Mouse (Mus musculus): ENCODE data around the gene Npm1. TPM values are rescaled to one million over a fixed set of nuclear protein-coding genes. Genes with fewer than 3 reads are reported as not detected.

The Npm1 gene
- total and polyA plus RNA-seq, 3 experiments, result 458 to 3,846 (median 2,862) TPM

DNA sequence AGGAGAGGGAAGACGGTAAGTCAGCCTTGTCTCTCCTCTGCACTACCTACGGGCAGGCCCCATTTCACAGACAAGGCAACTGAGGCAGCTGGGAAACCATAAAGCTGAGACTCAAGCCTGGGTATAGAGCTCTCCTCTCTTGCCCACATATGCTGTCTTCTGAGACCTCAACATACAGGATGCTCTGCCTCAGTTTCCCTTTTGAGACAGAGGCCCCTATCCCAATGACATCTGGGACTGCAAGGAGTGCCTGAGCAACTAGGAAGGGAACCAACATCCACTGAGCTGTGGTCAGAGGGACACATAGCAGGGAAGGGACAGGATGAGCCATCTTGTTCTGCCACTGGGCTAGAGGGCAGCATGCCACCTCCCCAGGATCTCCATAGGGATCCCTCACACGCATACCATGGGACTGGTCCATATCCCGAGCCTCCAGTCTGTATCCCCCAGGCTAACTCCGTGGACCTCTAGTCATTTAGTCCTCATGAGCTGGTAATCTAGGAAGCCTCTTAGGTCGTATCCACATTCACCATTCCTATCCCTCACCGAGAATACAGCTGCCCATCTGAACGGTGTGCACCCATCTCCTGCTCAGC, 28.5 kb downstream of the Npm1 start:
- no peak overlapping the region for H3K4me3 ChIP-seq (ENCODE audit: low read depth, low read length)
- no peaks in the 10 kb centered on the region for H3K4me1 ChIP-seq (ENCODE audit: insufficient read depth, low read depth, low read length)
- TF ChIP-seq GATA1 (IDR thresholded peaks at IDR 0.05; ENCODE audit: borderline replicate concordance, low read length) (no peak), TAL1 (conservative IDR thresholded peaks at IDR 0.05; ENCODE audit: low read depth, low read length) (no peak), CTCF (IDR thresholded peaks at IDR 0.05; ENCODE audit: low read depth, low read length) (no peak), GATA2 (IDR thresholded peaks at IDR 0.05; ENCODE audit: borderline replicate concordance, low read depth, low read length) (no peak), POLR2AphosphoS5 (IDR thresholded peaks at IDR 0.05; ENCODE audit: insufficient replicate concordance, low read depth, low read length) (no peak)
- H3K36me3 ChIP-seq (replicated peaks), result no peaks in the 10 kb centered on the region
- peaks cover 33% of the 10 kb centered on the region for H3K27me3 ChIP-seq (ENCODE audit: insufficient read depth, low read length)
- no peaks in the 10 kb centered on the region for H3K9me3 ChIP-seq (replicated peaks)
- DNase-seq (ENCODE audit: low spot score) (no peak), ATAC-seq (ENCODE audit: extremely low read depth, insufficient number of reproducible peaks, low FRiP score, poor library complexity, severe bottlenecking) (no peak)

DNA sequence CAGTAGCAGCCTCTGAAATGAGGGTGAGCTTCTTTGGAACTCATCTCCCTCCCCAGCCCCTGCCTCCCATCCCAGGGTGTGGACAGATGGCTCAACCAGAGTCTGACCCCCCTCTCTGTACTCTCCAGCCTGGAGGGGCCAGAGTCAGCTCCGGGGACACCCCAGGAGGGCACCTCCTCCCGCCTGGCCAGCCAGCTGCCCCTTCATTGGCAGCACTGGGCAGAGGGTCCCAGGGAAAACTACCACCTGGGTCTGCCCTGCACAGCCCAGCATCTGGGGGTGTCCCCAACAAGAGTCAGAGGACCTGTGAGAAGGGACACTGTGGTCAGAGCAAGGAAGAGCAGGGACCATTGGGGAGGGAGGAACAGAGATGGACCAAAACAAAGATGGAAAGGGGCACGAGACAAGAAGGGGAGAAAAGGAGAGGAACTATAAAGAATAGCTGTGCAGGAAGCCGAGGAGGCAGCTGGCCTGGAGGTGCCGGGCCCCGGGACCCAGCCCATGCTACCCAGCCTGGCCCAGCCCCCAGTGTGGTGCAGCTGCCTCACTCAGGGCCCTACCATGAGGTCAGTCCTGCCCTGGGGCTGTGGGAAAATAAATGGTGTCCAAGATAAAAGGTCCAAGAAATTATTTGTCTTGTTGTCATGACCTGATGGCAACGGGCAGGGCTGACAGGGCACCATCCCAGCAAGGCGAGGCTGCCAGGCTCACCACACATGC, 30.2 kb downstream of the Npm1 start:
- H3K36me3 ChIP-seq (replicated peaks), result no peaks in the 10 kb centered on the region
- no peak for ATAC-seq (ENCODE audit: extremely low read depth, insufficient number of reproducible peaks, low FRiP score, poor library complexity, severe bottlenecking)
- DNase-seq (ENCODE audit: low spot score), result no peak
- TF ChIP-seq TAL1 (conservative IDR thresholded peaks at IDR 0.05; ENCODE audit: low read depth, low read length) (no peak), POLR2AphosphoS5 (IDR thresholded peaks at IDR 0.05; ENCODE audit: insufficient replicate concordance, low read depth, low read length) (no peak), GATA1 (IDR thresholded peaks at IDR 0.05; ENCODE audit: borderline replicate concordance, low read length) (no peak), GATA2 (IDR thresholded peaks at IDR 0.05; ENCODE audit: borderline replicate concordance, low read depth, low read length) (no peak), CTCF (IDR thresholded peaks at IDR 0.05; ENCODE audit: low read depth, low read length) (no peak)
- H3K4me1 ChIP-seq (ENCODE audit: insufficient read depth, low read depth, low read length), result no peaks in the 10 kb centered on the region
- no peaks in the 10 kb centered on the region for H3K9me3 ChIP-seq (replicated peaks)
- peaks cover 31% of the 10 kb centered on the region for H3K27me3 ChIP-seq (ENCODE audit: insufficient read depth, low read length)
- H3K4me3 ChIP-seq (ENCODE audit: low read depth, low read length), result no peak overlapping the region

DNA sequence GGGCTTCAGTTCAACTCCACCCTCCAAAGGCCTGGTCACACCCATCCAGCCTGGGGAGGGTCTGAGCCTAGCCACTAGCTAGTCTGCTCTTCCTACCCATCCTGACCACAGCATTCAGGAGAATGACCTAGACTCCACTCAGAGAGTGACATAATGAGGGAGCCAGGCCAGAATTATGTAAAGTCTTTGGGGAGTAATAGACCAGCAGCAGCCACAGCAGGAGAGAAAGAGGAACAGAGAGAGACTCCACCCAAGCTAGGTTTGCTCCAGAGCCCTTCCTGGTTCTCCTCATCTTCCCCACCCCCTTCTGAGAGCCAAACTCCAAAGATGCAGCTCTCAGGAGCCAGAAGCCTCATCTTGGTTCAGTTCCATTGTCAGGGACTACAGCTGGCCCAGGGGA, 35.9 kb downstream of the Npm1 start:
- TF ChIP-seq CTCF (IDR thresholded peaks at IDR 0.05; ENCODE audit: low read depth, low read length) (no peak), POLR2AphosphoS5 (IDR thresholded peaks at IDR 0.05; ENCODE audit: insufficient replicate concordance, low read depth, low read length) (no peak), TAL1 (conservative IDR thresholded peaks at IDR 0.05; ENCODE audit: low read depth, low read length) (no peak), GATA2 (IDR thresholded peaks at IDR 0.05; ENCODE audit: borderline replicate concordance, low read depth, low read length) (no peak), GATA1 (IDR thresholded peaks at IDR 0.05; ENCODE audit: borderline replicate concordance, low read length) (no peak)

DNA sequence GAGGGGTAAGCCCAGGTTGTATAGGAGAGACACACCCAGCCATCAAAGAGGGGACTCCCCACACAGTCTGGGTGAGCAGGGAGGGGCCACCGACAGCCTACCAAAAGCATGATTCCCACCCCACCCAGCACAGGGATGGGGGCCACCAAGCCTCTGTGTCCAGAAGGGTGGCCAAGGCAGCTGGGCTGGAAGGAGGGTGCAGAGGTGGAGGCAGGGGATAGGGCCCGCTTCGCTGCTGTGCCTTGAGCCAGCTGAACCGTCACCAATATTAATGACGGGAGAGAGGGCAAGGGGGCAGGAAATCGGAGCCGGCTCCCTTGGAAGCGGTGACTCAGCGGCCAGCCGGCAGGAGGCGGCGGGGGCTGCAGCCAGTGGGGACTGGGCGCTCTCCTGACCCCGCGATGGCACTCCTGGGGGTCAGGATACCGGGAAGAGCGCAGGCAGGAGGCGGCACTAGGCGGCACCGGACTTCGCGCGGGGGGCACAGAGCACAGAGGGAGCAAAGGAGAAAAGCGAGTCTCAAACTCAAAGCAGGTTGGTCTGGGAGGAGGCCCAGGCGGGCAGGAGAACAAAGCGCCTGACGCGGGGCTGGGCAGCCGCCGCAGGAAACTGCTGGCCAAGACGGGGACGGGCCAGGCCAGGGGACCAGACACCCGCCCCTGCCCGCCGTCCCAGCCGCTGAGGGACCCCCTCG, 40.3 kb downstream of the Npm1 start:
- Histone ChIP-seq H3K4me3 (ENCODE audit: low read depth, low read length) (no peak overlapping the region), H3K36me3 (replicated peaks) (no peaks in the 10 kb centered on the region), H3K4me1 (ENCODE audit: insufficient read depth, low read depth, low read length) (peaks cover 2% of the 10 kb centered on the region; the same call in 1 of the 2 replicates), H3K27me3 (ENCODE audit: insufficient read depth, low read length) (peaks cover 16% of the 10 kb centered on the region; the same call in 1 of the 2 replicates), H3K9me3 (replicated peaks) (no peaks in the 10 kb centered on the region)
- TF ChIP-seq GATA1 (IDR thresholded peaks at IDR 0.05; ENCODE audit: borderline replicate concordance, low read length), result no peak
- no peak for TF ChIP-seq CTCF (IDR thresholded peaks at IDR 0.05; ENCODE audit: low read depth, low read length)
- TF ChIP-seq TAL1 (conservative IDR thresholded peaks at IDR 0.05; ENCODE audit: low read depth, low read length), result no peak
- TF ChIP-seq POLR2AphosphoS5 (IDR thresholded peaks at IDR 0.05; ENCODE audit: insufficient replicate concordance, low read depth, low read length), result no peak
- TF ChIP-seq GATA2 (IDR thresholded peaks at IDR 0.05; ENCODE audit: borderline replicate concordance, low read depth, low read length), result no peak
- ATAC-seq (ENCODE audit: extremely low read depth, insufficient number of reproducible peaks, low FRiP score, poor library complexity, severe bottlenecking), result no peak
- DNase-seq (ENCODE audit: low spot score), result no peak

More for the DNA sequence above, 35.9 kb downstream of the Npm1 start:
- ATAC-seq (ENCODE audit: extremely low read depth, insufficient number of reproducible peaks, low FRiP score, poor library complexity, severe bottlenecking) (no peak), DNase-seq (ENCODE audit: low spot score) (no peak)
- Histone ChIP-seq H3K4me1 (ENCODE audit: insufficient read depth, low read depth, low read length) (no peaks in the 10 kb centered on the region), H3K27me3 (ENCODE audit: insufficient read depth, low read length) (peaks cover 22% of the 10 kb centered on the region), H3K36me3 (replicated peaks) (no peaks in the 10 kb centered on the region), H3K9me3 (replicated peaks) (no peaks in the 10 kb centered on the region), H3K4me3 (ENCODE audit: low read depth, low read length) (no peak overlapping the region)

DNA sequence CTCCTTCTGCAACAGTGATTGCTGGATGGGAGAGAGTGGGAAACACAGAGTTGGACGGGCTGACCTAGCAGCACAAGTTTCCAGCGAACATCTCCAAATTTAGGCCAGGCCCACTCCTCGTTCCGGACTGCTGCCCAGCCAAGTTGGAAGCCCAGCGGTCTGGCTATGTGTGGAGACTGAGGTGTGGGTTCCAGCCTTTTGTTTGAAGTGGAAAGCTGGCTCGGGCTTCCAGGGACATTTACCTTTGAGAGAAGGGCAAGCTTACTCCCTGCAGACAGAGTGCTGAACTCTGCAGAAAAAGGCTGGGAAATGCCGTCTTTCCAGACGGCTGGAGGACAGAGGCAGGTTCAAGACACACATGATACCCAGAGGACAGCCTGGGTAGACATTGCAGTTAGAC, 43.5 kb downstream of the Npm1 start:
- ATAC-seq (ENCODE audit: extremely low read depth, insufficient number of reproducible peaks, low FRiP score, poor library complexity, severe bottlenecking) (no peak), DNase-seq (ENCODE audit: low spot score) (no peak)
- TF ChIP-seq TAL1 (conservative IDR thresholded peaks at IDR 0.05; ENCODE audit: low read depth, low read length) (no peak), CTCF (IDR thresholded peaks at IDR 0.05; ENCODE audit: low read depth, low read length) (no peak), POLR2AphosphoS5 (IDR thresholded peaks at IDR 0.05; ENCODE audit: insufficient replicate concordance, low read depth, low read length) (no peak), GATA2 (IDR thresholded peaks at IDR 0.05; ENCODE audit: borderline replicate concordance, low read depth, low read length) (no peak), GATA1 (IDR thresholded peaks at IDR 0.05; ENCODE audit: borderline replicate concordance, low read length) (no peak)
- peaks cover 23% of the 10 kb centered on the region for H3K27me3 ChIP-seq (ENCODE audit: insufficient read depth, low read length)
- no peaks in the 10 kb centered on the region for H3K36me3 ChIP-seq (replicated peaks)
- H3K4me1 ChIP-seq (ENCODE audit: insufficient read depth, low read depth, low read length), result peaks cover 2% of the 10 kb centered on the region; the same call in 1 of the 2 replicates
- H3K9me3 ChIP-seq (replicated peaks), result no peaks in the 10 kb centered on the region
- no peak overlapping the region for H3K4me3 ChIP-seq (ENCODE audit: low read depth, low read length)

DNA sequence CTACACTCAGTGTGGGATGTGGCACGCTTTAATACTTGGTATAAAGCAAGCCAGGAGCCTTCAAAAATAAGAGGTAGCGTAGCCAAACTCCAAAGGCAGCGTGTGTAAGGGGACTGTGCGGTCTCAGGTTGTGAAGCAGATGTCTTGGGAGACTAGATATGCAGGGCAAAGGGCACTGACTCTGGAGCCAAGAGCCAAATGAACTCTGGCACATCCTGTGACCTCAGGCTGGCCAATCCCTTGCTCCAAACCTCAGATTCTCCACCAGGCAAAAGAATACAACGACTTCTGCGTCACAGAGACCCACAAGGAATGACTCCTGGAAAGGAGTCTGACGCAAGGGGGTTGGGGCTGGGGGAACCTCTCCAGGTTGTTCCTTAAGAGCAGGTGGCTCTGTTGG, 43.9 kb downstream of the Npm1 start:
- DNase-seq (ENCODE audit: low spot score), result no peak
- peaks cover 27% of the 10 kb centered on the region for H3K27me3 ChIP-seq (ENCODE audit: insufficient read depth, low read length)
- TF ChIP-seq TAL1 (conservative IDR thresholded peaks at IDR 0.05; ENCODE audit: low read depth, low read length), result no peak
- no peak for TF ChIP-seq GATA2 (IDR thresholded peaks at IDR 0.05; ENCODE audit: borderline replicate concordance, low read depth, low read length)
- no peak for TF ChIP-seq GATA1 (IDR thresholded peaks at IDR 0.05; ENCODE audit: borderline replicate concordance, low read length)
- TF ChIP-seq CTCF (IDR thresholded peaks at IDR 0.05; ENCODE audit: low read depth, low read length), result no peak
- TF ChIP-seq POLR2AphosphoS5 (IDR thresholded peaks at IDR 0.05; ENCODE audit: insufficient replicate concordance, low read depth, low read length), result no peak
- ATAC-seq (ENCODE audit: extremely low read depth, insufficient number of reproducible peaks, low FRiP score, poor library complexity, severe bottlenecking), result no peak
- H3K4me3 ChIP-seq (ENCODE audit: low read depth, low read length), result no peak overlapping the region
- H3K4me1 ChIP-seq (ENCODE audit: insufficient read depth, low read depth, low read length), result peaks cover 2% of the 10 kb centered on the region; the same call in 1 of the 2 replicates
- H3K9me3 ChIP-seq (replicated peaks), result no peaks in the 10 kb centered on the region
- no peaks in the 10 kb centered on the region for H3K36me3 ChIP-seq (replicated peaks)

Data from G1E (cell line).